In genomic region chr5:21700934-21701333, GRCm38 (mm10) we compare ENCODE assay signal across 7 mouse cellular contexts. TPM values are rescaled to one million over a fixed set of nuclear protein-coding genes. Genes with fewer than 3 reads are reported as not detected.
A peak's percentile ranks its signal among the peaks of the same experiment; 100 is the strongest.
DNase-seq lines count a peak whose midpoint lies in the region; ATAC-seq and TF ChIP-seq lines count a peak whose summit lies in the region.

No protein-coding gene starts in this region.

- no peak for TF ChIP-seq POLR2A in thymus, adult 2 months (IDR thresholded peaks at IDR 0.05; ENCODE audit: control insufficient read depth, extremely low read depth, insufficient read depth, low read length, poor library complexity)

- H3K9ac ChIP-seq in forebrain, embryonic 11.5 days (ENCODE audit: low read length), result peak overlapping the region; percentile 68
- H3K9ac ChIP-seq in liver, embryonic 13.5 days, result peak overlapping the region; percentile 76

- H3K4me2 ChIP-seq in forebrain, embryonic 11.5 days (ENCODE audit: low read depth, low read length, severe bottlenecking), result peak overlapping the region; percentile 68
- peak overlapping the region; percentile 85 for H3K4me2 ChIP-seq in liver, embryonic 13.5 days

- ATAC-seq in forebrain, embryonic 11.5 days (replicated peaks; ENCODE audit: low FRiP score), result peak; percentile 77
- peak; percentile 18 for ATAC-seq in liver, embryonic 13.5 days (ENCODE audit: low read depth)

- DNase-seq in thymus, adult 2 months, result no peak
- DNase-seq in thymus, postnatal 4 days, result no peak
- DNase-seq in forebrain, embryonic 11.5 days (ENCODE audit: low spot score), result no peak
- no peak for DNase-seq in liver, embryonic 13.5 days
- peak; percentile 59 for DNase-seq in telencephalon, adult 2 months (ENCODE audit: low read depth, low spot score)
- DNase-seq in urinary bladder, postnatal 14 days (ENCODE audit: low spot score), result no peak
- DNase-seq in layer of hippocampus, postnatal 36 days, result no peak

- H3K27ac ChIP-seq in thymus, adult 2 months (ENCODE audit: control insufficient read depth, insufficient read depth, low read length), result no peak overlapping the region
- H3K27ac ChIP-seq in forebrain, embryonic 11.5 days (ENCODE audit: low read depth, low read length), result peak overlapping the region; percentile 70; the same call in 1 of the 2 replicates
- H3K27ac ChIP-seq in liver, embryonic 13.5 days, result peak overlapping the region; percentile 31

- H3K9me3 ChIP-seq in forebrain, embryonic 11.5 days (ENCODE audit: control insufficient read depth, low read length), result no peaks in the 10 kb centered on the region
- H3K9me3 ChIP-seq in liver, embryonic 13.5 days (replicated peaks), result no peaks in the 10 kb centered on the region

- H3K4me3 ChIP-seq in thymus, adult 2 months (ENCODE audit: control insufficient read depth, insufficient read depth, low read length), result peak overlapping the region; percentile 74
- peak overlapping the region; percentile 63 for H3K4me3 ChIP-seq in forebrain, embryonic 11.5 days (ENCODE audit: low read depth, low read length)
- peak overlapping the region; percentile 76 for H3K4me3 ChIP-seq in liver, embryonic 13.5 days (replicated peaks)

- TF ChIP-seq CTCF in thymus, adult 2 months (IDR thresholded peaks at IDR 0.05; ENCODE audit: borderline replicate concordance, control insufficient read depth, extremely low read depth, insufficient read depth, low read length, poor library complexity), result no peak

- H3K27me3 ChIP-seq in thymus, adult 2 months (ENCODE audit: control insufficient read depth, insufficient read depth, low read length), result no peaks in the 10 kb centered on the region
- no peaks in the 10 kb centered on the region for H3K27me3 ChIP-seq in forebrain, embryonic 11.5 days (ENCODE audit: control insufficient read depth, insufficient read depth, low read length)
- no peaks in the 10 kb centered on the region for H3K27me3 ChIP-seq in liver, embryonic 13.5 days

- H3K36me3 ChIP-seq in thymus, adult 2 months (ENCODE audit: control insufficient read depth, insufficient read depth, low read length), result no peaks in the 10 kb centered on the region
- no peaks in the 10 kb centered on the region for H3K36me3 ChIP-seq in forebrain, embryonic 11.5 days (ENCODE audit: control insufficient read depth, insufficient read depth, low read length)
- H3K36me3 ChIP-seq in liver, embryonic 13.5 days, result no peaks in the 10 kb centered on the region

- H3K4me1 ChIP-seq in thymus, adult 2 months (replicated peaks; ENCODE audit: control insufficient read depth, insufficient read depth, low read length), result 0 out of 2 replicates have a peak, but pooled peaks cover 3% of the 10 kb centered on the region
- no peaks in the 10 kb centered on the region for H3K4me1 ChIP-seq in forebrain, embryonic 11.5 days (replicated peaks; ENCODE audit: control insufficient read depth, insufficient read depth, low read length)
- peaks cover 27% of the 10 kb centered on the region for H3K4me1 ChIP-seq in liver, embryonic 13.5 days (replicated peaks)

- under 1% methylated on average over 22 of the region's 22 CpGs for WGBS in thymus, adult 2 months
- under 1% methylated on average over 22 of the region's 22 CpGs for WGBS in forebrain, embryonic 11.5 days
- whole genome bisulfite sequencing in liver, embryonic 13.5 days (ENCODE audit: insufficient replicate concordance), result under 1% methylated on average over 22 of the region's 22 CpGs

RNA-seq across cellular contexts. Expression of gene Napepld, which starts 0.3 kb away (rescaled TPM):
- polyA plus RNA-seq in thymus, adult 2 months (2012; rRNA removed), result 1.4 and 1.5 TPM in 2 replicates
- polyA plus RNA-seq in forebrain, embryonic 11.5 days (2014; fragmentation: Nextera tagmentation; extraction: Ambion mirVana), result 17.9 and 20.3 TPM in 2 replicates
- 1.2 and 1.9 TPM in 2 replicates for polyA plus RNA-seq in liver, embryonic 13.5 days (2015; fragmentation: Nextera tagmentation; extraction: Ambion mirVana)
- total RNA-seq in layer of hippocampus, postnatal 36 days (2021), result 10 to 100 TPM; 28.7 to 36.1 TPM

RNA-seq across cellular contexts. Expression of gene Pmpcb, which starts 36.0 kb away (rescaled TPM):
- 29.3 and 34.0 TPM in 2 replicates for polyA plus RNA-seq in thymus, adult 2 months (2012; rRNA removed)
- polyA plus RNA-seq in forebrain, embryonic 11.5 days (2014; fragmentation: Nextera tagmentation; extraction: Ambion mirVana), result 98.6 and 99.3 TPM in 2 replicates
- polyA plus RNA-seq in liver, embryonic 13.5 days (2015; fragmentation: Nextera tagmentation; extraction: Ambion mirVana), result 51.5 and 58.1 TPM in 2 replicates
- total RNA-seq in layer of hippocampus, postnatal 36 days (2021), result 10 to 100 TPM; 72.3 to 78.0 TPM

RNA-seq across cellular contexts. Expression of gene Armc10, which starts 55.3 kb away (rescaled TPM):
- 44.6 and 56.0 TPM in 2 replicates for polyA plus RNA-seq in thymus, adult 2 months (2012; rRNA removed)
- polyA plus RNA-seq in forebrain, embryonic 11.5 days (2014; fragmentation: Nextera tagmentation; extraction: Ambion mirVana), result 93.1 and 93.2 TPM in 2 replicates
- polyA plus RNA-seq in liver, embryonic 13.5 days (2015; fragmentation: Nextera tagmentation; extraction: Ambion mirVana), result 9.8 and 10.8 TPM in 2 replicates
- 10 to 100 TPM; 20.8 to 24.0 TPM for total RNA-seq in layer of hippocampus, postnatal 36 days (2021)

RNA-seq across cellular contexts. Expression of gene Fbxl13, which starts 55.5 kb away (rescaled TPM):
- polyA plus RNA-seq in thymus, adult 2 months (2012; rRNA removed), result 0.09 and 0.12 TPM in 2 replicates
- polyA plus RNA-seq in forebrain, embryonic 11.5 days (2014; fragmentation: Nextera tagmentation; extraction: Ambion mirVana), result 0.15 TPM in 1 of 2 replicates, not detected in the other
- polyA plus RNA-seq in liver, embryonic 13.5 days (2015; fragmentation: Nextera tagmentation; extraction: Ambion mirVana), result 0.13 and 0.22 TPM in 2 replicates
- under 1 TPM in 1 of 2 experiments, not detected in 1; 0.28 TPM for total RNA-seq in layer of hippocampus, postnatal 36 days (2021)
